Mouse (Mus musculus) small intestine, adult 2 months (tissue): ENCODE results near the gene Itgb1. TPM values are rescaled to one million over a fixed set of nuclear protein-coding genes. Genes with fewer than 3 reads are reported as not detected.

ENCODE experiments used
- H3K27ac ChIP-seq: fragments of 200-500 bp; 2 replicates; pipeline ENCODE4 v1.5.1; 2012; ENCODE audit warnings: low read depth, low read length, control low read depth, inconsistent platforms; ENCODE audit not compliant: insufficient read depth
- H3K27me3 ChIP-seq: fragments of 200-500 bp; 2 replicates; pipeline ENCODE4 v1.6.1; 2012; ENCODE audit warnings: mild to moderate bottlenecking, moderate library complexity, low read length, inconsistent platforms; ENCODE audit not compliant: control insufficient read depth, insufficient read depth
- H3K36me3 ChIP-seq: fragments of 200-500 bp; 2 replicates; pipeline ENCODE4 v1.6.1; 2012; ENCODE audit warnings: mild to moderate bottlenecking, low read length, control low read depth, inconsistent platforms; ENCODE audit not compliant: control insufficient read depth, insufficient read depth
- H3K4me1 ChIP-seq: fragments of 200-500 bp; 2 replicates; pipeline ENCODE4 v1.6.1; 2012; ENCODE audit warnings: low read length, inconsistent platforms, mixed read lengths; ENCODE audit not compliant: control insufficient read depth, insufficient read depth, insufficient read length
- H3K4me3 ChIP-seq: fragments of 200-500 bp; 2 replicates; pipeline ENCODE4 v1.5.1; 2012; ENCODE audit warnings: low read depth, mild to moderate bottlenecking, control low read depth, inconsistent platforms, low read length, moderate library complexity
- CTCF ChIP-seq: fragments of 200-500 bp; IDR thresholded peaks from 2 replicates; pipeline ENCODE4 v1.5.1; 2012; ENCODE audit warnings: low read depth, mild to moderate bottlenecking, control low read depth, inconsistent platforms, low read length, moderate library complexity, mixed read lengths; ENCODE audit not compliant: insufficient replicate concordance, insufficient read length; ENCODE audit errors: extremely low read depth
- POLR2A ChIP-seq: fragments of 200-500 bp; IDR thresholded peaks from 2 replicates; pipeline ENCODE4 v1.6.1; 2012; ENCODE audit warnings: low read depth, mild to moderate bottlenecking, control low read depth, inconsistent platforms, low read length, moderate library complexity
- WGBS: fragments of 180-500 bp; shearing (Covaris S2); methylation state at CpG from one replicate; pipeline ENCODE4 v1.1.7; 2018; 5-methylcytosine and 5-hydroxymethylcytosine counted together
- polyA plus RNA-seq: library from polyadenylated mRNA; depleted of rRNA; stranded (reverse); fragments of >200 nt; gene quantifications from 2 replicates; pipeline ENCODE4 v1.2.3, GENCODE M21; 2012; rRNA removed

The Itgb1 gene
- 8.3 and 17.8 TPM in 2 replicates for polyA plus RNA-seq

- H3K4me1 ChIP-seq: peaks cover 10% of the 10 kb centered on the region; the same call in 1 of the 2 replicates
- WGBS: under 1% methylated on average over 108 of the region's 113 CpGs
- no peaks in the 10 kb centered on the region for H3K36me3 ChIP-seq
- H3K4me3 ChIP-seq: peak within 1 kb of the TSS; percentile 99
- TF ChIP-seq CTCF (peak; percentile 16; the same call in 1 of the 2 replicates), POLR2A (peak; percentile 89)
- no peaks in the 10 kb centered on the region for H3K27me3 ChIP-seq
- peak within 1 kb of the TSS; percentile 95 for H3K27ac ChIP-seq
These were observed at the start of gene Itgb1 for GRCm38 (mm10) chr8:128685507-128686428. Gene Itgb1, plus strand, starts transcription at chr8:128685654.

GRCm38 (mm10) chr8:128643104-128643503 lies 42.4 kb upstream of the Itgb1 start:
- WGBS: 77% methylated on average over 1 of the region's 1 CpGs
- Histone ChIP-seq H3K27me3 (no peaks in the 10 kb centered on the region), H3K27ac (no peak overlapping the region), H3K36me3 (no peaks in the 10 kb centered on the region), H3K4me3 (no peak overlapping the region), H3K4me1 (no peaks in the 10 kb centered on the region)
- no peak for TF ChIP-seq POLR2A
- TF ChIP-seq CTCF: no peak

- Histone ChIP-seq H3K27me3 (no peaks in the 10 kb centered on the region), H3K4me3 (no peak overlapping the region), H3K27ac (no peak overlapping the region), H3K36me3 (no peaks in the 10 kb centered on the region), H3K4me1 (no peaks in the 10 kb centered on the region)
- TF ChIP-seq CTCF (no peak), POLR2A (no peak)
These were observed 40.0 kb upstream of the Itgb1 start for GRCm38 (mm10) chr8:128645452-128645851.

- WGBS: 82% methylated on average over 5 of the region's 5 CpGs
- TF ChIP-seq CTCF (no peak), POLR2A (no peak)
- H3K4me3 ChIP-seq: no peak overlapping the region
- no peak overlapping the region for H3K27ac ChIP-seq
- no peaks in the 10 kb centered on the region for H3K36me3 ChIP-seq
- H3K27me3 ChIP-seq: no peaks in the 10 kb centered on the region
- no peaks in the 10 kb centered on the region for H3K4me1 ChIP-seq
These were observed 39.0 kb upstream of the Itgb1 start for GRCm38 (mm10) chr8:128646456-128646855.

- Histone ChIP-seq H3K4me1 (no peaks in the 10 kb centered on the region), H3K27me3 (no peaks in the 10 kb centered on the region), H3K27ac (no peak overlapping the region), H3K4me3 (no peak overlapping the region), H3K36me3 (no peaks in the 10 kb centered on the region)
- TF ChIP-seq POLR2A: no peak
- TF ChIP-seq CTCF: no peak
These were observed 37.4 kb upstream of the Itgb1 start for GRCm38 (mm10) chr8:128648071-128648470.

- H3K4me3 ChIP-seq: no peak overlapping the region
- H3K27ac ChIP-seq: no peak overlapping the region
- WGBS: 72% methylated on average over 2 of the region's 2 CpGs
- TF ChIP-seq CTCF (no peak), POLR2A (no peak)
- no peaks in the 10 kb centered on the region for H3K36me3 ChIP-seq
- H3K4me1 ChIP-seq: no peaks in the 10 kb centered on the region
- H3K27me3 ChIP-seq: no peaks in the 10 kb centered on the region
These were observed 35.1 kb upstream of the Itgb1 start for GRCm38 (mm10) chr8:128650331-128650855.

GRCm38 (mm10) chr8:128652399-128653109 lies 32.9 kb upstream of the Itgb1 start:
- Histone ChIP-seq H3K36me3 (no peaks in the 10 kb centered on the region), H3K27ac (no peak overlapping the region), H3K27me3 (no peaks in the 10 kb centered on the region), H3K4me3 (no peak overlapping the region), H3K4me1 (no peaks in the 10 kb centered on the region)
- 40% methylated on average over 6 of the region's 6 CpGs for WGBS
- TF ChIP-seq CTCF (no peak), POLR2A (no peak)
